Comparison of ENCODE assay signal across 10 mouse cellular contexts in the genomic region with DNA sequence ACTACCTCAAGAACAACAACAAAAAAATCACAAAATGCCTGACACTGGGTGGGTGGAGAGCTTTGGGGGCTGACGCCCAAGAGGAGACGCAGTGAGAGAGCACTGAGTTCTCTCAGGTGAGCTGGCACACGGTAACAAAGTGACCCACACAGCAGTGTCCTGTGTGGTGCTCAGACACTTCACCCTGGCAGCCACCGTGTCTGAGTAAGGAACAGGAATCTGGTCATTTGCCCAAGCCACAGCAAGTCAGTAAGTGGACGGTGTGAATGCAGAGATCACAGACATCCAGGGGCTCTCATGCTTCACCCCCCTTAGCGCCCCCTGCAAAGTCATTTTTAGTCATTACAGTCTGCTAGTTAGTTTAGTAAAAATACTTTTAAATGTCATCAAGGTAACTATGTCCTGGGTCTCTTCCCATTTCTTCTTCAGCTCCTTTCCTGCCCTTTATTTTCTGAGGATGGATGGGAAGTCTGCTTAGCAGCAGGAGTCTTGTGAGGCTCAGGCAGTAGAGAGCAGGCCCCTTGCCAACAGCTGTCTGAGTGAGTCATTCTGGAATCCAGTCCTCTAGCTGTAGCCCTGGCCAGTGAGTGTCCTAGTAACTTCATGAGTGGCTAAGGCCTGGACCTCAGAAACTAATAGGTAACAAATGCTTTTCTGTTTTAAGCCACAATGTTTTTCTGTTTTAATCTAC. TPM values are rescaled to one million over a fixed set of nuclear protein-coding genes. Genes with fewer than 3 reads are reported as not detected.
DNase-seq lines count a peak whose midpoint lies in the region; TF ChIP-seq lines count a peak whose summit lies in the region.
"Had no signal": no experiment of that assay in that cellular context is flagged by ENCODE, and none has a peak within 500 bp of the region (broad histone marks: within the 10 kb centered on the region; RNA-seq: fewer than 3 reads in every experiment).

No protein-coding gene starts in this region.

- no peak for TF ChIP-seq CTCF in brain, embryonic 14.5 days (IDR thresholded peaks at IDR 0.05; ENCODE audit: borderline replicate concordance, extremely low read depth, insufficient read depth, insufficient read length)

- peak; percentile 77 to 78 for DNase-seq in heart, adult 18-20 months
- no peak for DNase-seq in heart, embryonic 10.5 days (ENCODE audit: low spot score)
- peak; percentile 70 for DNase-seq in 3134 (ENCODE audit: extremely low read depth, insufficient read length, low spot score)
- peak; percentile 53 for DNase-seq in brain, embryonic 14.5 days (ENCODE audit: low read depth)
- DNase-seq in heart, adult 9 months (ENCODE audit: low spot score in 2 of 2), result peak; percentile 38 to 54
- DNase-seq in lung, postnatal 14 days, result peak; percentile 70
- DNase-seq in frontal cortex, postnatal 25 days (ENCODE audit: low spot score in 2 of 2), result no peak
- no peak for DNase-seq in spleen, adult 18-20 months

- no peaks in the 10 kb centered on the region for H3K4me1 ChIP-seq in heart, embryonic 10.5 days
- H3K4me1 ChIP-seq: embryonic facial prominence, embryonic 13.5 days; limb, embryonic 15.5 days had no signal

- H3K27ac ChIP-seq in heart, embryonic 10.5 days, result no peak overlapping the region
- H3K27ac ChIP-seq: embryonic facial prominence, embryonic 13.5 days; limb, embryonic 15.5 days had no signal

- no peaks in the 10 kb centered on the region for H3K27me3 ChIP-seq in heart, embryonic 10.5 days (ENCODE audit: insufficient read depth, poor library complexity, severe bottlenecking)
- H3K27me3 ChIP-seq: embryonic facial prominence, embryonic 13.5 days; limb, embryonic 15.5 days had no signal

- 85% methylated on average over 6 of the region's 6 CpGs for WGBS in heart, embryonic 10.5 days

- no peak overlapping the region for H3K4me3 ChIP-seq in heart, embryonic 10.5 days
- H3K4me3 ChIP-seq: embryonic facial prominence, embryonic 13.5 days; limb, embryonic 15.5 days had no signal

- H3K9me3 ChIP-seq in heart, embryonic 10.5 days, result no peaks in the 10 kb centered on the region
- H3K9me3 ChIP-seq: embryonic facial prominence, embryonic 13.5 days; limb, embryonic 15.5 days had no signal

- H3K36me3 ChIP-seq in heart, embryonic 10.5 days, result peaks cover 80% of the 10 kb centered on the region

- no peak for TF ChIP-seq POLR2A in brain, embryonic 14.5 days (IDR thresholded peaks at IDR 0.05; ENCODE audit: borderline replicate concordance, extremely low read depth, insufficient read depth, insufficient read length, poor library complexity, severe bottlenecking)

RNA-seq across cellular contexts. Expression of a gene that starts 53.4 kb away (rescaled TPM):
- 10 to 100 TPM; 78.2 to 80.3 TPM for total RNA-seq in heart, adult 18-20 months (2021)
- polyA plus RNA-seq in heart, embryonic 10.5 days (2016; fragmentation: Nextera tagmentation; extraction: Ambion mirVana), result 35.2 and 35.6 TPM in 2 replicates
- 32.4 and 44.4 TPM in 2 replicates for polyA plus RNA-seq in brain, embryonic 14.5 days (2012; rRNA removed)

Comparison
In these comparisons a context has a peak if more than half of its experiments do, and no peak if none do; other contexts are left out.
1. DNase-seq: peak in heart, adult 18-20 months (2 of 2), 3134 (single experiment), brain, embryonic 14.5 days (single experiment), heart, adult 9 months (2 of 2) and lung, postnatal 14 days (single experiment); none in heart, embryonic 10.5 days (single experiment), frontal cortex, postnatal 25 days (0 of 2) and spleen, adult 18-20 months (0 of 2).